Comparison of ENCODE assay signal across 26 mouse cellular contexts in genomic region chr1:86801241-86801640, GRCm38 (mm10).
"Had no signal": no experiment of that assay in that cellular context is flagged by ENCODE, and none has a peak within 500 bp of the region (broad histone marks: within the 10 kb centered on the region; RNA-seq: fewer than 3 reads in every experiment).

No protein-coding gene starts in this region.

- H3K9ac ChIP-seq: embryonic facial prominence, embryonic 12.5 days; embryonic facial prominence, embryonic 15.5 days; forebrain, embryonic 12.5 days; forebrain, embryonic 13.5 days; forebrain, embryonic 15.5 days; forebrain, postnatal 0 days had no signal

- H3K27me3 ChIP-seq: embryonic facial prominence, embryonic 12.5 days; embryonic facial prominence, embryonic 15.5 days; forebrain, embryonic 12.5 days; forebrain, embryonic 13.5 days; forebrain, embryonic 15.5 days had no signal

- ATAC-seq: forebrain, embryonic 13.5 days; forebrain, embryonic 14.5 days; forebrain, embryonic 15.5 days; forebrain, embryonic 16.5 days; forebrain, postnatal 0 days had no signal

- H3K4me3 ChIP-seq: embryonic facial prominence, embryonic 12.5 days; embryonic facial prominence, embryonic 15.5 days; erythroblast, embryonic 14.5 days; forebrain, embryonic 10.5 days; forebrain, embryonic 12.5 days; forebrain, embryonic 13.5 days; forebrain, embryonic 15.5 days; gastrocnemius, adult 2 months; heart, adult 2 months had no signal

- H3K36me3 ChIP-seq: embryonic facial prominence, embryonic 12.5 days; embryonic facial prominence, embryonic 15.5 days; forebrain, embryonic 12.5 days; forebrain, embryonic 15.5 days had no signal

- H3K27ac ChIP-seq: embryonic facial prominence, embryonic 12.5 days; embryonic facial prominence, embryonic 15.5 days; forebrain, embryonic 10.5 days; forebrain, embryonic 12.5 days; forebrain, embryonic 13.5 days; forebrain, embryonic 15.5 days; gastrocnemius, adult 2 months; heart, adult 2 months had no signal

- DNase-seq: cerebellum, adult 2 months; cerebellum, adult 8-10 months; cerebellum, adult 9-10 months; cerebellum, adult 9-11 months; cerebellum, postnatal 10 days; cerebellum, postnatal 14 days; cerebellum, postnatal 25 days; cerebellum, postnatal 36 days; embryo, embryonic 11 days; forebrain, postnatal 0 days; gastrocnemius, adult 2 months; gastrocnemius, postnatal 10 days; gastrocnemius, postnatal 14 days; gastrocnemius, postnatal 25 days; gastrocnemius, postnatal 36 days; heart, adult 18-20 months; heart, adult 2 months had no signal

- H3K4me2 ChIP-seq: embryonic facial prominence, embryonic 12.5 days; embryonic facial prominence, embryonic 15.5 days; forebrain, embryonic 12.5 days; forebrain, embryonic 13.5 days; forebrain, embryonic 15.5 days had no signal

- H3K4me1 ChIP-seq: embryonic facial prominence, embryonic 12.5 days; embryonic facial prominence, embryonic 15.5 days; forebrain, embryonic 10.5 days; forebrain, embryonic 12.5 days; forebrain, embryonic 13.5 days; forebrain, embryonic 15.5 days had no signal

- H3K9me3 ChIP-seq: embryonic facial prominence, embryonic 12.5 days; embryonic facial prominence, embryonic 15.5 days; forebrain, embryonic 10.5 days; forebrain, embryonic 12.5 days; forebrain, embryonic 13.5 days; forebrain, embryonic 15.5 days had no signal
